Mouse (Mus musculus): ENCODE data around the gene Olfr1028.

The Olfr1028 gene

GRCm38 (mm10) chr2:85950137-85950536, at the start of gene Olfr1028:
TSS of gene Olfr1028 (plus strand) at chr2:85950437.
- DNase-seq (ENCODE audit: extremely low spot score, low read depth, low spot score) = no peak

GRCm38 (mm10) chr2:85904952-85905351, 45.3 kb upstream of the Olfr1028 start, which contains the start of gene Olfr1024:
TSS of gene Olfr1024 (minus strand) at chr2:85905052.
- no peak for DNase-seq (ENCODE audit: extremely low spot score, low read depth, low spot score)

GRCm38 (mm10) chr2:85913197-85913596, 37.0 kb upstream of the Olfr1028 start:
- DNase-seq (ENCODE audit: extremely low spot score, low read depth, low spot score) = no peak

GRCm38 (mm10) chr2:85914893-85915292, 35.3 kb upstream of the Olfr1028 start, which contains the start of gene Olfr1025-ps1:
TSS of gene Olfr1025-ps1 (plus strand) at chr2:85915193.
- no peak for DNase-seq (ENCODE audit: extremely low spot score, low read depth, low spot score)

GRCm38 (mm10) chr2:85921258-85921657, 29.0 kb upstream of the Olfr1028 start, which contains the start of gene Olfr1026:
TSS of gene Olfr1026 (plus strand) at chr2:85921558.
- DNase-seq (ENCODE audit: extremely low spot score, low read depth, low spot score) = no peak

GRCm38 (mm10) chr2:85973595-85973994, 23.4 kb downstream of the Olfr1028 start, which contains the start of gene Olfr1029:
TSS of gene Olfr1029 (plus strand) at chr2:85973895.
- no peak for DNase-seq (ENCODE audit: extremely low spot score, low read depth, low spot score)

GRCm38 (mm10) chr2:85978976-85979375, 28.7 kb downstream of the Olfr1028 start, which contains the start of gene Olfr1030:
TSS of gene Olfr1030 (plus strand) at chr2:85979276.
- no peak for DNase-seq (ENCODE audit: extremely low spot score, low read depth, low spot score)

GRCm38 (mm10) chr2:85990004-85990403, 39.8 kb downstream of the Olfr1028 start, which contains the start of gene Olfr1031:
TSS of gene Olfr1031 (plus strand) at chr2:85990304.
- DNase-seq (ENCODE audit: extremely low spot score, low read depth, low spot score) = no peak
